Mouse (Mus musculus) midbrain, postnatal 0 days (tissue): ENCODE data around the gene 1700007K13Rik. TPM values are rescaled to one million over a fixed set of nuclear protein-coding genes. Genes with fewer than 3 reads are reported as not detected.

Experiments used
- ATAC-seq: fragments of 200-750 bp; cut with Nextera tagmentation; 2 replicates; pipeline ENCODE4 v1.8.0; 2017; ENCODE audit warnings: moderate number of reproducible peaks, mild to moderate bottlenecking, moderate TSS enrichment, moderate library complexity; ENCODE audit not compliant: low FRiP score
- DNase-seq: peaks from one replicate; pipeline ENCODE4 v3.0.0-alpha.2; 2015; ENCODE audit warnings: low spot score
- H3K27ac ChIP-seq: fragments of 300-500 bp; sonication (generic); 2 replicates; pipeline ENCODE4 v1.5.1; 2014; ENCODE audit warnings: low read depth, mild to moderate bottlenecking, low read length, mixed read lengths
- H3K27me3 ChIP-seq: fragments of 300-500 bp; sonication (generic); 2 replicates; pipeline ENCODE4 v1.6.1; 2014; ENCODE audit warnings: low read length, control low read depth, mixed read lengths; ENCODE audit not compliant: insufficient read depth
- H3K36me3 ChIP-seq: fragments of 300-500 bp; sonication (generic); 2 replicates; pipeline ENCODE4 v1.6.1; 2014; ENCODE audit warnings: low read length, control low read depth, mixed read lengths; ENCODE audit not compliant: insufficient read depth
- H3K4me1 ChIP-seq: fragments of 300-500 bp; sonication (generic); 2 replicates; pipeline ENCODE4 v1.6.1; 2014; ENCODE audit warnings: mild to moderate bottlenecking, control low read depth, antibody characterized with exemption, low read length, mixed read lengths; ENCODE audit not compliant: insufficient read depth
- H3K4me2 ChIP-seq: fragments of 300-500 bp; sonication (generic); 2 replicates; pipeline ENCODE4 v1.6.1; 2014; ENCODE audit warnings: low read depth, mild to moderate bottlenecking, low read length, mixed read lengths; ENCODE audit not compliant: poor library complexity, severe bottlenecking
- H3K4me3 ChIP-seq: fragments of 300-500 bp; sonication (generic); 2 replicates; pipeline ENCODE4 v1.5.1; 2014; ENCODE audit warnings: low read depth, mild to moderate bottlenecking, low read length, moderate library complexity
- H3K9ac ChIP-seq: fragments of 300-500 bp; sonication (generic); replicated peaks from 2 replicates; pipeline ENCODE4 v1.6.1; 2014; ENCODE audit warnings: mild to moderate bottlenecking, low read length, moderate library complexity, mixed read lengths; ENCODE audit not compliant: poor library complexity, severe bottlenecking
- H3K9me3 ChIP-seq: fragments of 300-500 bp; sonication (generic); 2 replicates; pipeline ENCODE4 v1.6.1; 2016; ENCODE audit warnings: low read length, control low read depth
- CTCF ChIP-seq: IDR thresholded peaks from 2 replicates; pipeline ENCODE4 v1.5.1; 2016; ENCODE audit warnings: antibody characterized with exemption, mild to moderate bottlenecking
- WGBS: fragments of 180-500 bp; shearing (Covaris S2); extraction: QIAGEN DNeasy Blood & Tissue Kit; methylation state at CpG from one replicate; pipeline ENCODE4 v1.1.7; 2014; 5-methylcytosine and 5-hydroxymethylcytosine counted together
- polyA plus RNA-seq: library from polyadenylated mRNA; unstranded; fragments of >200 nt; fragmentation: Nextera tagmentation; extraction: Ambion mirVana; gene quantifications from 2 replicates; pipeline ENCODE4 v1.2.1, GENCODE M21; 2015
- total RNA-seq: library from RNA; depleted of rRNA; stranded (reverse); fragments of >200 nt; gene quantifications from 2 replicates; pipeline ENCODE4 v1.2.3, GENCODE M21; 2014

1700007K13Rik gene
- total and polyA plus RNA-seq, 2 experiments from 2014 or later = 5.8 to 6.2 TPM

- H3K27me3 ChIP-seq = no peaks in the 10 kb centered on the region
- ATAC-seq = no peak
- no peak overlapping the region for H3K4me3 ChIP-seq
- no peak for TF ChIP-seq CTCF
- H3K9ac ChIP-seq = no peak overlapping the region
- DNase-seq = no peak
- H3K36me3 ChIP-seq = peaks cover 38% of the 10 kb centered on the region
- H3K9me3 ChIP-seq = no peaks in the 10 kb centered on the region
- no peaks in the 10 kb centered on the region for H3K4me1 ChIP-seq
- no peak overlapping the region for H3K27ac ChIP-seq
- 92% methylated on average over 11 of the region's 11 CpGs for WGBS
- H3K4me2 ChIP-seq = no peak overlapping the region
Measured at GRCm38 (mm10) chr2:28451663-28452062, 14.5 kb downstream of the 1700007K13Rik start.

- no peaks in the 10 kb centered on the region for H3K27me3 ChIP-seq
- peak overlapping the region; percentile 76 for H3K4me3 ChIP-seq
- peaks cover 24% of the 10 kb centered on the region for H3K36me3 ChIP-seq
- H3K4me2 ChIP-seq = peak overlapping the region; percentile 93
- WGBS = 5% methylated on average over 11 of the region's 11 CpGs
- peak overlapping the region; percentile 86 for H3K9ac ChIP-seq
- H3K9me3 ChIP-seq = no peaks in the 10 kb centered on the region
- H3K4me1 ChIP-seq = peaks cover 4% of the 10 kb centered on the region
- peak; percentile 25; the same call in 1 of the 2 replicates for TF ChIP-seq CTCF
- peak overlapping the region; percentile 90 for H3K27ac ChIP-seq
- ATAC-seq (peak; percentile 32; the same call in 1 of the 2 replicates), DNase-seq (peak; percentile 41)
Measured at GRCm38 (mm10) chr2:28447315-28447670, 18.8 kb downstream of the 1700007K13Rik start.

- Histone ChIP-seq H3K9me3 (no peaks in the 10 kb centered on the region), H3K4me3 (peak within 1 kb of the TSS; percentile 76), H3K4me2 (peak within 1 kb of the TSS; percentile 93), H3K27me3 (no peaks in the 10 kb centered on the region), H3K36me3 (peaks cover 18% of the 10 kb centered on the region), H3K27ac (peak within 1 kb of the TSS; percentile 90), H3K4me1 (peaks cover 4% of the 10 kb centered on the region), H3K9ac (peak within 1 kb of the TSS; percentile 86)
- ATAC-seq (peak; percentile 65), DNase-seq (peak; percentile 61)
- WGBS = under 1% methylated on average over 63 of the region's 118 CpGs
- no peak for TF ChIP-seq CTCF
Measured at GRCm38 (mm10) chr2:28446515-28447314, 19.4 kb downstream of the 1700007K13Rik start, which contains the start of gene Ppp1r26. Gene Ppp1r26, plus strand, starts transcription at chr2:28446800.

- Histone ChIP-seq H3K4me2 (peak overlapping the region; percentile 93), H3K4me3 (peak overlapping the region; percentile 76), H3K4me1 (peaks cover 4% of the 10 kb centered on the region), H3K9me3 (no peaks in the 10 kb centered on the region), H3K9ac (peak overlapping the region; percentile 86), H3K36me3 (peaks cover 13% of the 10 kb centered on the region; the same call in 1 of the 2 replicates), H3K27ac (peak overlapping the region; percentile 90), H3K27me3 (no peaks in the 10 kb centered on the region)
- ATAC-seq (0 out of 2 replicates have a peak, but pooled peaks have one; percentile 2), DNase-seq (no peak)
- 4% methylated on average over 5 of the region's 5 CpGs for WGBS
- no peak for TF ChIP-seq CTCF
Measured at GRCm38 (mm10) chr2:28446181-28446514, 20.0 kb downstream of the 1700007K13Rik start.

DNA sequence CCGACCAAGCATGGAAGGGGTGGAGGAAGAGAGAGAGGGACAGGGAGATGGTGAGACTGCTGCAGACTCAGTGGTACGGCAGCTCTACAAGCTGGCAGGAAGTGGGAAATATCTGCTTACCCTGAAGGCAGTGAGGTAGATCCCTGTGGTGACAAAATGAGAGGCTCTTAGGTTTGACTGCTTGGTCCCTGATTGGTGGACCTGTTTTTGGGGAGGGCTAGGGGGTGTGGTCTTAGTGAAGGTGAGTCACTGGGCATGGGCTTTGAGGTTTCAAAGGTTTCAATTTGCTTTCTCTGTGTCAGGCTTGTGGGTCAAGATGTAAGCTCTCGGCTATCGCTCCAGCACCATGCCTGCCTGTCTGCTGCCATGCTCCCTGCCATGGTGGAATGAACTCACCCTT is 21.1 kb downstream of the 1700007K13Rik start:
- Histone ChIP-seq H3K4me3 (no peak overlapping the region), H3K27me3 (no peaks in the 10 kb centered on the region), H3K9me3 (no peaks in the 10 kb centered on the region), H3K4me1 (peaks cover 4% of the 10 kb centered on the region), H3K36me3 (peaks cover 3% of the 10 kb centered on the region; the same call in 1 of the 2 replicates), H3K27ac (no peak overlapping the region), H3K9ac (no peak overlapping the region), H3K4me2 (no peak overlapping the region)
- ATAC-seq = no peak
- DNase-seq = no peak
- no peak for TF ChIP-seq CTCF
- WGBS = 84% methylated on average over 4 of the region's 4 CpGs

- Histone ChIP-seq H3K9ac (no peak overlapping the region), H3K9me3 (no peaks in the 10 kb centered on the region), H3K36me3 (no peaks in the 10 kb centered on the region), H3K4me2 (no peak overlapping the region), H3K27me3 (no peaks in the 10 kb centered on the region), H3K4me1 (no peaks in the 10 kb centered on the region), H3K4me3 (no peak overlapping the region), H3K27ac (no peak overlapping the region)
- TF ChIP-seq CTCF = no peak
- WGBS = 74% methylated on average over 6 of the region's 6 CpGs
- no peak for DNase-seq
- ATAC-seq = no peak
Measured at GRCm38 (mm10) chr2:28440842-28441241, 25.3 kb downstream of the 1700007K13Rik start.
